Mouse (Mus musculus) gastrocnemius, postnatal 36 days (tissue): ENCODE data around the gene Tacc2. TPM values are rescaled to one million over a fixed set of nuclear protein-coding genes. Genes with fewer than 3 reads are reported as not detected.

ENCODE experiments used
- DNase-seq, 2 experiments: peaks; one replicate each; pipeline ENCODE4 v3.0.0; 2022
- intact Hi-C: fragments of 180-260 bp; cut with DNase I; formaldehyde crosslinking; loops from one replicate; pipeline ENCODE4 v1.15.1; 2025
- total RNA-seq, 2 experiments: library from RNA; stranded (reverse); gene quantifications; 2 replicates each; pipeline ENCODE4 v1.2.3; 2021

Gene Tacc2
- total RNA-seq, 2 experiments from 2014 or later = 495 to 686 TPM

- intact Hi-C loops = loop anchor here (5.0 to 10.0 kb wide), 3 partner anchors 56 to 91 kb away; no protein-coding TSS in a partner anchor
Observed at GRCm38 (mm10) chr7:130603556-130603955, 26.3 kb downstream of the Tacc2 start.

GRCm38 (mm10) chr7:130604390-130604789 is 27.2 kb downstream of the Tacc2 start:
- intact Hi-C loops = loop anchor here (5.0 to 10.0 kb wide), 3 partner anchors 57 to 90 kb away; no protein-coding TSS in a partner anchor
- no peak for DNase-seq

More at GRCm38 (mm10) chr7:130603556-130603955, 26.3 kb downstream of the Tacc2 start:
- DNase-seq = no peak

GRCm38 (mm10) chr7:130605111-130605510 is 27.9 kb downstream of the Tacc2 start:
- no peak for DNase-seq
- intact Hi-C loops = loop anchor here (10.0 kb wide), 1 partner anchor 90 kb away; no protein-coding TSS in a partner anchor

GRCm38 (mm10) chr7:130606958-130607357 is 29.7 kb downstream of the Tacc2 start:
- intact Hi-C loops = loop anchor here (10.0 kb wide), 1 partner anchor 88 kb away; no protein-coding TSS in a partner anchor
- DNase-seq = no peak

GRCm38 (mm10) chr7:130613973-130614372 is 36.7 kb downstream of the Tacc2 start:
- intact Hi-C loops = no loop called here
- no peak for DNase-seq

GRCm38 (mm10) chr7:130617591-130617990 is 40.4 kb downstream of the Tacc2 start:
- intact Hi-C loops = no loop called here
- DNase-seq = no peak

- intact Hi-C loops = no loop called here
- DNase-seq = no peak
Observed at GRCm38 (mm10) chr7:130621068-130621467, 43.8 kb downstream of the Tacc2 start.

- DNase-seq = no peak
- intact Hi-C loops = no loop called here
Observed at GRCm38 (mm10) chr7:130621953-130622352, 44.7 kb downstream of the Tacc2 start.

GRCm38 (mm10) chr7:130622359-130622758 is 45.1 kb downstream of the Tacc2 start:
- intact Hi-C loops = no loop called here
- DNase-seq = no peak

- intact Hi-C loops = no loop called here
- no peak for DNase-seq
Observed at GRCm38 (mm10) chr7:130624299-130624698, 47.1 kb downstream of the Tacc2 start.

- DNase-seq = no peak
- intact Hi-C loops = no loop called here
Observed at GRCm38 (mm10) chr7:130625361-130625760, 48.1 kb downstream of the Tacc2 start.

- no peak for DNase-seq
- intact Hi-C loops = no loop called here
Observed at GRCm38 (mm10) chr7:130628601-130629000, 51.4 kb downstream of the Tacc2 start.

GRCm38 (mm10) chr7:130629999-130630398 is 52.8 kb downstream of the Tacc2 start:
- DNase-seq = no peak
- intact Hi-C loops = no loop called here

GRCm38 (mm10) chr7:130630956-130631355 is 53.7 kb downstream of the Tacc2 start:
- intact Hi-C loops = no loop called here
- DNase-seq = no peak

- intact Hi-C loops = no loop called here
- DNase-seq = no peak
Observed at GRCm38 (mm10) chr7:130631553-130632378, 54.5 kb downstream of the Tacc2 start.

- intact Hi-C loops = no loop called here
- DNase-seq = no peak
Observed at GRCm38 (mm10) chr7:130632379-130632732, 55.1 kb downstream of the Tacc2 start.

GRCm38 (mm10) chr7:130634259-130634871 is 57.1 kb downstream of the Tacc2 start:
- intact Hi-C loops = no loop called here
- DNase-seq = no peak

- intact Hi-C loops = no loop called here
- no peak for DNase-seq
Observed at GRCm38 (mm10) chr7:130635212-130635611, 58.0 kb downstream of the Tacc2 start.

- intact Hi-C loops = no loop called here
- no peak for DNase-seq
Observed at GRCm38 (mm10) chr7:130636274-130636673, 59.0 kb downstream of the Tacc2 start.

GRCm38 (mm10) chr7:130636902-130637301 is 59.7 kb downstream of the Tacc2 start:
- intact Hi-C loops = no loop called here

GRCm38 (mm10) chr7:130637811-130638210 is 60.6 kb downstream of the Tacc2 start:
- DNase-seq = no peak
- intact Hi-C loops = no loop called here

More at GRCm38 (mm10) chr7:130636902-130637301, 59.7 kb downstream of the Tacc2 start:
- no peak for DNase-seq

GRCm38 (mm10) chr7:130640681-130641080 is 63.4 kb downstream of the Tacc2 start:
- DNase-seq = no peak
- intact Hi-C loops = no loop called here
